Mouse (Mus musculus): ENCODE data around the gene Sec23b. TPM values are rescaled to one million over a fixed set of nuclear protein-coding genes. Genes with fewer than 3 reads are reported as not detected.

The Sec23b gene
- total RNA-seq, 2 experiments from 2014 or later: 45.7 to 47.1 TPM

- DNase-seq (ENCODE audit: low spot score in 2 of 2): peak; percentile 79 to 91
These were observed 44.0 kb downstream of the Sec23b start, which contains the start of gene Dtd1 for GRCm38 (mm10) chr2:144599831-144600687. Dtd1 (plus strand) TSS chr2:144599897.

- DNase-seq (ENCODE audit: low spot score in 2 of 2): no peak
These were observed 45.5 kb downstream of the Sec23b start for GRCm38 (mm10) chr2:144601576-144601975.

GRCm38 (mm10) chr2:144613956-144614355 lies 57.9 kb downstream of the Sec23b start:
- no peak for DNase-seq (ENCODE audit: low spot score in 2 of 2)

GRCm38 (mm10) chr2:144617074-144617874 lies 61.2 kb downstream of the Sec23b start:
- DNase-seq (ENCODE audit: low spot score in 2 of 2): no peak

GRCm38 (mm10) chr2:144621491-144621890 lies 65.5 kb downstream of the Sec23b start:
- DNase-seq (ENCODE audit: low spot score in 2 of 2): no peak

- DNase-seq (ENCODE audit: low spot score in 2 of 2): no peak
These were observed 77.5 kb downstream of the Sec23b start for GRCm38 (mm10) chr2:144633551-144633950.

GRCm38 (mm10) chr2:144634231-144634630 lies 78.2 kb downstream of the Sec23b start:
- no peak for DNase-seq (ENCODE audit: low spot score in 2 of 2)

- no peak for DNase-seq (ENCODE audit: low spot score in 2 of 2)
These were observed 78.7 kb downstream of the Sec23b start for GRCm38 (mm10) chr2:144634729-144635128.

GRCm38 (mm10) chr2:144635644-144636320 lies 79.8 kb downstream of the Sec23b start:
- DNase-seq (ENCODE audit: low spot score in 2 of 2): peak; percentile 40 to 81

- DNase-seq (ENCODE audit: low spot score in 2 of 2): no peak
These were observed 81.2 kb downstream of the Sec23b start for GRCm38 (mm10) chr2:144637204-144637603.

- no peak for DNase-seq (ENCODE audit: low spot score in 2 of 2)
These were observed 81.8 kb downstream of the Sec23b start for GRCm38 (mm10) chr2:144637671-144638395.

- DNase-seq (ENCODE audit: low spot score in 2 of 2): no peak
These were observed 82.7 kb downstream of the Sec23b start for GRCm38 (mm10) chr2:144638719-144639118.

- no peak for DNase-seq (ENCODE audit: low spot score in 2 of 2)
These were observed 84.1 kb downstream of the Sec23b start for GRCm38 (mm10) chr2:144640101-144640500.

Small RNAs within 50 kb of the gene (microRNA-seq; reads per million reads assigned to microRNA genes)
- gene Gm24823: 0 reads per million in 2 experiments

Other genes starting within 250 kb of the Sec23b start
- gene Ovol2, start 224.1 kb upstream of the Sec23b start, total RNA-seq (2021): 1 to 10 TPM; 1.6 to 1.9 TPM
- 10 to 100 TPM; 31.9 to 36.6 TPM for gene Kat14, start 187.2 kb upstream of the Sec23b start, total RNA-seq (2021)
- gene Pet117, start 187.2 kb upstream of the Sec23b start, total RNA-seq (2021): 10 to 100 TPM in 1 of 2 experiments, 1 to 10 TPM in 1; 6.9 to 10.4 TPM
- 100 to 1,000 TPM; 144 to 149 TPM for gene Dzank1, start 28.8 kb upstream of the Sec23b start, total RNA-seq (2021)
- gene Polr3f, start 28.5 kb upstream of the Sec23b start, total RNA-seq (2021): 10 to 100 TPM; 25.5 to 26.5 TPM
- 10 to 100 TPM; 28.5 to 29.0 TPM for gene Rbbp9, start 5.4 kb upstream of the Sec23b start, total RNA-seq (2021)
- gene Smim26, start 37.8 kb downstream of the Sec23b start, total RNA-seq (2021): 10 to 100 TPM; 60.5 to 62.2 TPM
- gene Dtd1, start 43.7 kb downstream of the Sec23b start, total RNA-seq (2021): 10 to 100 TPM; 74.4 to 76.2 TPM